Mouse (Mus musculus): ENCODE measurements around the gene Fa2h.

Fa2h gene

DNA sequence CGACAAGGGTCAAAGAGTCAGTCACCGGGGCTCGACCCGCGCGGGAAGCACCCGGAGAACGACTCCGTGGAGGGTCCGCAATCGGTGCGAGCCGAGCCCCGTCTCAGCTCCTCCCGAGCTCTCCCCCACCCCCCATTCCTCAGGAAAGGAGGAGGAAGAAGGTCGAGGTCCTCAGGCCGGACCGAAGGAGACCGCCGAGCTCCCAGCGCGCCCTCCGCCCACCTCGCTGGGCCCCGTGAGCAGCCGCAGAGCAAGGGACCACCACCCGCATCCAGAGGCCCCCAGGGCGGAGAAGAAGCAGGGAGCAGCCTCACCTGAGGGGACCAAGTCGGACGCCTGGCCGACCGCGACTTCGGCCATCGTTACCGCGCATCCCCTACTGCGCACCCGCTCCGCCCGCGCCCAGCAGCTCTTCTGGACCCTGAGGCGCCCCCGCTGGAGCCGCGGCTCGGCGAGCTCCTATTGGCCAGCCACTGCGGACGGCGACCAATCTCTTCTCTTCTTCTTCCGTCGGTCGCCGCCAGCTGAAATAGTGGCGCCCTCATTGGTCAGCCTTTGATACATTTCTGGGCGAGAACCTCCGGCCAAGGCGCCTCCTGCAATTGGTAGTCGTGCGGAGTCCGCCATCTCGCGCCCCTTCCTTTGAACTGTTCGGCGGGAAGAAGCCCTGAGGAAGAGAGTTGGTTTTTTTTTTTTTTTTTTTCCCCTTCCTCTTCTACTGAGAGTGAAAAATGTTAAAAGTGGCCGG, 93.6 kb downstream of the Fa2h start, which contains the start of gene Rfwd3:
Gene Rfwd3 (minus strand): TSS at position 402 of the 748 bp plus-strand sequence.
- peak; percentile 96 for DNase-seq (ENCODE audit: low spot score)

- DNase-seq (ENCODE audit: low spot score), result peak; percentile 52
Measured at GRCm38 (mm10) chr8:111299363-111299820, 94.2 kb downstream of the Fa2h start.

GRCm38 (mm10) chr8:111298011-111298410, 95.6 kb downstream of the Fa2h start:
- no peak for DNase-seq (ENCODE audit: low spot score)
